Mouse (Mus musculus) lung, embryonic 14.5 days (tissue): Measurements from ENCODE around the gene Selenos. TPM values are rescaled to one million over a fixed set of nuclear protein-coding genes. Genes with fewer than 3 reads are reported as not detected.
"Not testable (repeated sequence)": the region's sequence is repeated elsewhere in the genome, so short reads cannot be mapped to it uniquely, and the experiment has no call there.

Experiments used
- ATAC-seq: fragments of 200-750 bp; cut with Nextera tagmentation; 2 replicates; pipeline ENCODE4 v1.8.0; 2017; ENCODE audit warnings: mild to moderate bottlenecking, moderate TSS enrichment, moderate library complexity; ENCODE audit not compliant: insufficient read depth
- DNase-seq: peaks from one replicate; pipeline ENCODE4 v3.0.0-alpha.2; 2015
- H3K27ac ChIP-seq: fragments of 300-500 bp; sonication (generic); 2 replicates; pipeline ENCODE4 v1.5.1; 2014; ENCODE audit warnings: low read depth, mild to moderate bottlenecking, moderate library complexity
- H3K27me3 ChIP-seq: fragments of 300-500 bp; sonication (generic); 2 replicates; pipeline ENCODE4 v1.6.1; 2014; ENCODE audit warnings: low read length, control low read depth; ENCODE audit not compliant: insufficient read depth
- H3K36me3 ChIP-seq: fragments of 300-500 bp; sonication (generic); 2 replicates; pipeline ENCODE4 v1.6.1; 2014; ENCODE audit warnings: control low read depth; ENCODE audit not compliant: insufficient read depth
- H3K4me1 ChIP-seq: fragments of 300-500 bp; sonication (generic); 2 replicates; pipeline ENCODE4 v1.6.1; 2014; ENCODE audit warnings: antibody characterized with exemption, control low read depth; ENCODE audit not compliant: insufficient read depth
- H3K4me2 ChIP-seq: fragments of 300-500 bp; sonication (generic); 2 replicates; pipeline ENCODE4 v1.6.1; 2014; ENCODE audit warnings: mild to moderate bottlenecking
- H3K4me3 ChIP-seq: fragments of 300-500 bp; sonication (generic); 2 replicates; pipeline ENCODE4 v1.5.1; 2014; ENCODE audit warnings: low read depth, low read length
- H3K9ac ChIP-seq: fragments of 300-500 bp; sonication (generic); 2 replicates; pipeline ENCODE4 v1.6.1; 2014
- H3K9me3 ChIP-seq: fragments of 300-500 bp; sonication (generic); 2 replicates; pipeline ENCODE4 v1.6.1; 2016; ENCODE audit warnings: low read depth, low read length, control low read depth
- CTCF ChIP-seq: IDR thresholded peaks from 2 replicates; pipeline ENCODE4 v1.5.1; 2016; ENCODE audit warnings: antibody characterized with exemption, low read depth
- WGBS: fragments of 180-500 bp; shearing (Covaris S2); extraction: QIAGEN DNeasy Blood & Tissue Kit; methylation state at CpG from one replicate; pipeline ENCODE4 v1.1.7; 2014; 5-methylcytosine and 5-hydroxymethylcytosine counted together
- polyA plus RNA-seq: library from polyadenylated mRNA; unstranded; fragments of >200 nt; fragmentation: Nextera tagmentation; extraction: Ambion mirVana; gene quantifications from 2 replicates; pipeline ENCODE4 v1.2.1, GENCODE M21; 2014

The Selenos gene
- polyA plus RNA-seq, 1 experiment from 2014 or later = 95.3 TPM

GRCm38 (mm10) chr7:66044617-66045016 is 34.8 kb upstream of the Selenos start:
- Histone ChIP-seq H3K4me1 (no peaks in the 10 kb centered on the region), H3K36me3 (no peaks in the 10 kb centered on the region), H3K27me3 (no peaks in the 10 kb centered on the region), H3K9ac (no peak overlapping the region), H3K4me3 (no peak overlapping the region), H3K4me2 (no peak overlapping the region), H3K9me3 (no peaks in the 10 kb centered on the region), H3K27ac (no peak overlapping the region)
- 55% methylated on average over 9 of the region's 9 CpGs for WGBS
- DNase-seq (no peak), ATAC-seq (no peak)
- no peak for TF ChIP-seq CTCF

DNA sequence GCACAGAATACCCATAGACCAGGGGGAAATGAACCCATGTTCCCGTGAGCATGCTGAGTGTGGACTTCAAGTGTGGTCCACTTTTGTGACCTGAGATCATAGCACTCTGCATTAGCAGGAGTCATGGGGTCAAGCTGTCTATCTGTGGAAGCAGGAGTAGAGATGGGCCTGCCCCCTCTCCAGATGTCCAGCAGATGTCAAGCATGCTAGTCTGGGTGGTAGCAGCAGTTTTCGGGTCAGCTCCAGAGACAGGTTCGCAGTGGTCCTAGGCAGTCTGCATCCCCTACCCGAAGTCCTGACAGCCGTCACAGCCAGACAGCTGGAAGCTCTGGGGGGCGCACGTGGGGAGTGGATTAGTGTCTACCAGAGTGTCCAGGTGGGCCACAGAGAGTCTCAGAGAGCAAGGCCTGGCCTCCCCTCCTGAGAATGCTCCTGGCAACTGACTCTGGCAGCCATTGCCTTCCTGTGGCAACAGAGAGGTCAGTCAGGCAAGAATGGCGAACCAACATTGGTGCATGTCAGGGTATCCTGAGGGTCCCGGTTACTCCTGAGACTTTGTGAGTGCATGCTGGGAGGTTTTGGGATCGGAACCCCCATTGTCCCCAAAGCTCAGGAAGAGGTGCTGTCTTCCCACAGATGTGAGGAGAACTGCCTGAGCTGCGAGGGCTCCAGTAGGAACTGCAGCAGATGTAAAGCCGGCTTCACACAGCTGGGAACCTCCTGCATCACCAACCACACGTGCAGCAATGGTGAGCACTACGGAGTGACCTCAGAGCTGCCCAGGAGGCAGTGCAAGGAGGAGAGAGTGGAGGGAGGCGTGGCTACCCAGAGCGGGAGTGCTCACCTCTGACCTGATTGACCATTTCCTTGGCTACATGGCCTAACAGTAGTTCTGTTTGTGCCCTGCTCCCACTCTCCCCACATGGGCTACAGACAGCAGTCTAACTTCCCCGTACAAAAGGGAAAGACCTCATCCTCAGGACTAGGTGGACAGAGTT is 32.2 kb upstream of the Selenos start:
- no peak for ATAC-seq
- Histone ChIP-seq H3K4me1 (no peaks in the 10 kb centered on the region), H3K36me3 (no peaks in the 10 kb centered on the region), H3K9me3 (no peaks in the 10 kb centered on the region), H3K27ac (no peak overlapping the region), H3K4me2 (no peak overlapping the region), H3K4me3 (no peak overlapping the region), H3K27me3 (no peaks in the 10 kb centered on the region), H3K9ac (no peak overlapping the region)
- no peak for TF ChIP-seq CTCF
- no peak for DNase-seq
- 49% methylated on average over 17 of the region's 17 CpGs for WGBS

DNA sequence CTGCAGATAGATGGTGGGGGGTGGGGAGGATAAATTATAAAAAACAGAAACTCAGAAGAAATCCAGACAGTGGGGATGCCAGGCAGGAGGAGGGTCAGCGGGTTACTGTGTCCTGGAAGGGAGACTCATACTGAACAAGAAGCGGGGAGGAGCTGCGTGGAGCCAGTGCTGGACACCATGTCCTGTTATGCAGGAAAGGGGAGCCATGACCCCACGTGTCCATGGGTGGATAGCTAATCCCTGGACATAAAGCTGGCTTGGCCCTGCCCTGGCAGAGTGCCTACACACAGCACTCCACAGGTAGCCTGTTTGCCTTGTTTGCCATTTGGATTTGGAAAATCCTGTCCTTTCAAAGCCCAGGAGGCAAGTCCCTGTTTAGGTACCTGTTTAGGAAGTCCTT is 31.5 kb upstream of the Selenos start:
- ATAC-seq (no peak), DNase-seq (no peak)
- Histone ChIP-seq H3K9ac (no peak overlapping the region), H3K4me2 (no peak overlapping the region), H3K4me1 (no peaks in the 10 kb centered on the region), H3K27me3 (no peaks in the 10 kb centered on the region), H3K4me3 (no peak overlapping the region), H3K9me3 (no peaks in the 10 kb centered on the region), H3K36me3 (no peaks in the 10 kb centered on the region), H3K27ac (no peak overlapping the region)
- no peak for TF ChIP-seq CTCF
- 75% methylated on average over 4 of the region's 4 CpGs for WGBS

- TF ChIP-seq CTCF = no peak
- Histone ChIP-seq H3K9ac (no peak overlapping the region), H3K9me3 (no peaks in the 10 kb centered on the region), H3K27me3 (no peaks in the 10 kb centered on the region), H3K4me3 (no peak overlapping the region), H3K27ac (no peak overlapping the region), H3K4me2 (no peak overlapping the region), H3K4me1 (no peaks in the 10 kb centered on the region), H3K36me3 (no peaks in the 10 kb centered on the region)
- WGBS = 78% methylated on average over 12 of the region's 12 CpGs
- DNase-seq (no peak), ATAC-seq (no peak)
Measured at GRCm38 (mm10) chr7:66048446-66049230, 30.8 kb upstream of the Selenos start.

- TF ChIP-seq CTCF = no peak
- 74% methylated on average over 4 of the region's 4 CpGs for WGBS
Measured at GRCm38 (mm10) chr7:66053946-66054483, 25.4 kb upstream of the Selenos start.

GRCm38 (mm10) chr7:66055356-66055755 is 24.1 kb upstream of the Selenos start:
- peak; percentile 80 for DNase-seq
- not testable (repeated sequence) for H3K27me3 ChIP-seq, H3K36me3 ChIP-seq, H3K9me3 ChIP-seq, H3K27ac ChIP-seq, ATAC-seq, H3K4me3 ChIP-seq, H3K9ac ChIP-seq, H3K4me1 ChIP-seq, H3K4me2 ChIP-seq
- 5% methylated on average over 2 of the region's 2 CpGs for WGBS
- TF ChIP-seq CTCF = peak; percentile 75

More at GRCm38 (mm10) chr7:66053946-66054483, 25.4 kb upstream of the Selenos start:
- Histone ChIP-seq H3K27ac (no peak overlapping the region), H3K36me3 (no peaks in the 10 kb centered on the region), H3K4me1 (no peaks in the 10 kb centered on the region), H3K9ac (no peak overlapping the region), H3K4me3 (no peak overlapping the region), H3K4me2 (no peak overlapping the region), H3K9me3 (no peaks in the 10 kb centered on the region), H3K27me3 (no peaks in the 10 kb centered on the region)
- DNase-seq (no peak), ATAC-seq (no peak)
